Mouse (Mus musculus) mouse trophoblast stem cell (cell line): ENCODE measurements around the gene Nck1.

Source experiments
- in situ Hi-C, 2 experiments: fragments of 300-500 bp; cut with MseI, MboI; formaldehyde crosslinking; loops; 2 replicates in 1 of 2; 3 replicates in 1 of 2; pipeline ENCODE4 v1.15.1; 2025

The Nck1 gene

DNA sequence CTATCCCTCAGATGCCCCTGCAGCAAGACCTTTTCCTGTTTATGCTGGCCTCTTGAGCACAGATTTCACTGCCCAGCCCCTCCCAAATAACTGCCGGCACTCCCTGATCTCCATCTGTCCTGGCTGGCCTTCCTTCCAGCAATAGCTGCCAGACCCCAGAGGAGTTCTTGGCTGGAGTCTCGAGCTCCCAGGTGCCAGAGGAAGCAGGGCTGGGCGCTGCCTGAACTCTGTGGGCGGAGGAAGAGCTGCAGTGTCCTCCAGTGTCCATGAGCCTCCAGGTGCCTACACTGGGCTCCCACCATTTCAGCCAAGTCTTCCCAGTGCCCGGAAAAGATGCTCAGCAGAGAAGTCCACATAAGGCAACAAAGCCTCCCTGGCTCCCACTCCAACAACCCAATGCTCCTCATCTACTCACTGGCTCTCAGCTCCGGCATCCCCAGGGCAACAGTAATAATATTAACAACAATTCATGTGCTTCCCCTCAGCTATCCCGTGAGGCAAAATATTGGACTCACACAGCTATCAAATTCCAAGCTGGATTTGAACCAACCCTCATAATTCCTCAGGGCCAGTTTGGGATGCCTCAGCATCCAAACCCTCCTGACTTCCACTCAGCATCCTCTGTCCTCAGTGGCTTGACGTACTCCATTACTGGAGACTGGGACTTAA lies 74.9 kb downstream of the Nck1 start:
- in situ Hi-C loops, result no loop called here

GRCm38 (mm10) chr9:100470228-100470627 lies 75.7 kb downstream of the Nck1 start:
- in situ Hi-C loops, result no loop called here

GRCm38 (mm10) chr9:100469681-100470080 lies 76.3 kb downstream of the Nck1 start:
- in situ Hi-C loops, result no loop called here

- in situ Hi-C loops, result no loop called here
Measured at GRCm38 (mm10) chr9:100468151-100468550, 77.8 kb downstream of the Nck1 start.

- in situ Hi-C loops, result no loop called here
Measured at GRCm38 (mm10) chr9:100467653-100468052, 78.3 kb downstream of the Nck1 start.

- in situ Hi-C loops, result no loop called here
Measured at GRCm38 (mm10) chr9:100466743-100467142, 79.2 kb downstream of the Nck1 start.

GRCm38 (mm10) chr9:100465988-100466387 lies 79.9 kb downstream of the Nck1 start:
- in situ Hi-C loops, result no loop called here

DNA sequence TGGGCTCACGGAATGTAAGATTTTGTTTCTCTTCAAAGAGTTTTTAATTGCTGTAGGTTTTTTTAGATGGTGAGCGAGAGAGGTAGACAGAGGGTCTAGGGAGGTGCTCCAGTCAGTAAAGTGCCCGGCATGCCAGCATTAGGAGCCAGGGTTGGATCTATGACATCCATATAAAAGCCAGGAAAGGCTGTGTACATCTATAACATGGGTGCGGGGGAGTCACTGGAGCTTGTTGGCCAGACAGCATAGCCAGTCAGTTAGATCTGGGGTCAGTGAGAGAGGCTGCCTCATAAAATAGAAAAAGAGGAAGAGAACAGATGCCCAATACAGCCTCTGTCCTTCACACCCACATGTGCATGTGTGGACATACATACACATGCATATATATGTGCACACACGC lies 80.6 kb downstream of the Nck1 start:
- in situ Hi-C loops, result no loop called here

DNA sequence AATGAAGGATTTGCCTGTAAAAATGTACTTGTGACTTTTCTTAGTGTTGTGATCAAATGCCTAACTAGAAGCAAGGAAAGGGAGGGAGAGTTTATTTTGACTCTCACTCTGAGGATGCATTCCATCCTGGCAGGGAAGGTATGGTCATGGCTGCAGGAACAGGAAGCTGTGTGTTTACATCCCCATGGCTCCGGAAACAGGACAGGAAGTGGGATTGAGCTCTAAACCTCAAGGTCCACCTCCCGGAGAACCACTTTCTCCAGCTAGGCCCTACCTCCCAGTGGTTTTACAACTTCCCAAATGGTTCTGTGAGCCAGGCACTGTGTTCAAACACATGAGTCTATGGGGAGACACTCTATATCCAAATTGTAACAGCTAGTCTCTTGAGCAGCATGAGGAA lies 82.2 kb downstream of the Nck1 start:
- in situ Hi-C loops, result no loop called here

DNA sequence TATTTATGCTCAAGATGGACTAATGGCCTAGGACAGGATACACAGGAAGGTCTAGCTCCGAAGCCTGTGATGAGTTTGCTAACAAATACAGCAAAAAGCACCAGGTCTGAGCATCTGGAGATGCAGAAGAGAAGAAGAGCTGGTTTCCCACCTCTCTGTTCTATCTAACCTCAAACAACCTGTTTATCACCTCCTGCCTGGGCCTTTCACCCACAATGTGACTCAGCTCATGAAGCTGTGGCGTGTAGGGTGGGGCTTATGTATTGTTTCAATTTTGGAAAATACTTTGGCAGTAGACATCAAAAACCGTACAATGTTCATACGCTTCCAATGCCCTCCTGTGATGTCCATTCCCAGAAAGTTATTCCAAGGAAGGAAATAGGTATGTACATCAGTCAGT lies 83.8 kb downstream of the Nck1 start:
- in situ Hi-C loops, result no loop called here

GRCm38 (mm10) chr9:100461671-100462070 lies 84.3 kb downstream of the Nck1 start:
- in situ Hi-C loops, result no loop called here

- in situ Hi-C loops, result no loop called here
Measured at GRCm38 (mm10) chr9:100460203-100460602, 85.7 kb downstream of the Nck1 start.

DNA sequence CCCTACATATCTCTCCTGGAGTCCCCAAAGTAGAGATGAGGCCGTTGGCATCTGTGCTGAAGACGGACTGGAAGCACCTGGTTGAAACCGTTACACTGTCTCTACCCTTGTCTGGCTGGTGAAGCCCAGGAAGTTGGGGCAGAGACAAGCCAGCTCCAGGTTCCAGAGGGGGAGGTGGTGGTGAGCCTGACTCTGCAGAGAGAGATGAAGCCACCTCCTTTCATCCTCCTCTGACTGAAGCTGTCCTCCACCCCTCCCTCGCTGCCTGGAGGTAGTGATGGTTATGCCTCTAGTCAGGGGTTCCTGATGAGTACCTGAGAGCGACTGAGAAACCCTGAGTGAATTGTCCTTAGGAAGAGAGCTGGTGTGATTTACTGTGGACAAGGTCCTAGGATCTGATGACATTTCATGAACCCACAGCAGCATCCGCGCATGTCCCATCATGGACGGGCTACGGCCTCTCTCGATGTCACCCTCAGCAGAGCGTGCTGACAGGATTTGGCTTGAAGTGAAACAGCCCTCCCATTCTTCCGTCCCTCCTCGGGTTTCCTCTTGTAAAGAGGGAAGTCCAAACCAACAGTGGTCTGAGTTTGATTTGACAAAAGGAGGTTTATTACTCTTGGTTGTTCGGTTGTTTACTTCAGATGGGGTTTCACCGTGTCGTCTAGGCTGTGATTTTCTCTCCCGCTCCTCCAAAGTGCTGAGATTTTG lies 87.8 kb downstream of the Nck1 start:
- in situ Hi-C loops, result no loop called here

DNA sequence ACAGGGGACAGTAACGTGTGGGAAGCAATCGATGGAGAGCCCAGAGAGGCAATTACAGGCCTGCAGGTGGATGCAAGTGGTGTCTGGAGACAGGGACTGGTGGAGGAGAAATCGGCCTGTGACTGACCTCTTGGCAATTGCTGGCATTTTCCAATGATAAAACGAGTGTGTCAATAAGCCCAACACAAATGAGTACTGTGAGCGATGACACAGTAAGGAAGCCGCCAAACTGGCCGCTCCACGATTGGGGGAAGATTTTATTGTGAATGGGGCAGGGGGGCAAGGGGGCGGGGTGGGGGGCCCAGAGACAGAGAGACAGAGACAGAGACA lies 91.3 kb downstream of the Nck1 start:
- in situ Hi-C loops, result no loop called here

DNA sequence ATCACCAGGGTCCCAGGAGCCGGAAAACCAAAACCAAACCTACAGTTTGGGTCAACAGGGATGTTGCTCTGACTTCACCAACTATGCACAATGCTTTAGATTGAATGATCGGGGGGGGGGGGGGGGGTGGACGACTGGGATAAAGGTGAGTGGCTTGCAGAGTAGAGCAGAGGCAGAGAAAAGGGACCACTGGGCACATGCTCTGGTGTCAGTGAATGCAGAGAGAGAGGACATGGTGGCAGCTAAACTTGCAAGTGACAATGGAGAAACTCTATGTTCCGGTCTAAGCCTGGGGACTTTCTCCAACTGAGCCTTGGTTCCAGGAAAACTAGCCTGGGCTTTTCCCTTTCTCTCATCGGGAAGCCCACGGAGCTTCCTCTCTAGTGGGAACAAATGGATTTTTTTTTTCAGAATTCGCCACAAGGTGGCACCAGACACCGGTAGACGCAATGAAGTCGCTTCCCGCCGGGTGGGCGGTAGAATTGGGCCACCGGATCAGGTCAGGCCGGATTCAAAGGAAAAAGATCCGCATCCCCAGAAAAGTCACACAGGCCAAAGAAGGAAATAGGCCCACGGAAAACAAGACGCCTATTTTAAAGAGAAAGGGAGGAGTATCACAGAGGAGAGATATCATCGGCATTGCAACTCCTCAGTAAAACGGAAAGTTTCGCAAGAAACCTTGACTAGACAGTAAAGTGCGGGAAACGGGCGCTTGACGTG lies 91.8 kb downstream of the Nck1 start:
- in situ Hi-C loops, result no loop called here

GRCm38 (mm10) chr9:100452432-100452831 lies 93.5 kb downstream of the Nck1 start:
- in situ Hi-C loops, result no loop called here

- in situ Hi-C loops, result no loop called here
Measured at GRCm38 (mm10) chr9:100446059-100446686, 99.8 kb downstream of the Nck1 start.
